Comparison of ENCODE assay signal across 17 mouse cellular contexts in genomic region chr11:69917379-69917948, GRCm38 (mm10). TPM values are rescaled to one million over a fixed set of nuclear protein-coding genes. Genes with fewer than 3 reads are reported as not detected.
DNase-seq lines count a peak whose midpoint lies in the region; ATAC-seq and TF ChIP-seq lines count a peak whose summit lies in the region.
"Had no signal": no experiment of that assay in that cellular context is flagged by ENCODE, and none has a peak within 500 bp of the region (broad histone marks: within the 10 kb centered on the region; RNA-seq: fewer than 3 reads in every experiment).

No protein-coding gene starts in this region.

- WGBS in heart, embryonic 10.5 days: 82% methylated on average over 8 of the region's 8 CpGs
- WGBS in liver, embryonic 15.5 days (ENCODE audit: insufficient replicate concordance): 64% methylated on average over 8 of the region's 8 CpGs

- no peaks in the 10 kb centered on the region for H3K9me3 ChIP-seq in heart, embryonic 10.5 days
- H3K9me3 ChIP-seq in E14TG2a.4 (ENCODE audit: low read length): no peaks in the 10 kb centered on the region
- H3K9me3 ChIP-seq in liver, embryonic 15.5 days (replicated peaks): no peaks in the 10 kb centered on the region
- H3K9me3 ChIP-seq: limb, embryonic 12.5 days had no signal

- H3K9ac ChIP-seq in liver, embryonic 15.5 days: peak overlapping the region; percentile 20; the same call in 1 of the 2 replicates
- H3K9ac ChIP-seq: limb, embryonic 12.5 days; lung, embryonic 14.5 days had no signal

- peak overlapping the region; percentile 90 for H3K4me2 ChIP-seq in liver, embryonic 15.5 days
- H3K4me2 ChIP-seq: limb, embryonic 12.5 days; lung, embryonic 14.5 days had no signal

- no peak overlapping the region for H3K4me3 ChIP-seq in heart, embryonic 10.5 days
- peak overlapping the region; percentile 98; the same call in 1 of the 2 replicates for H3K4me3 ChIP-seq in E14TG2a.4 (replicated peaks; ENCODE audit: low read length)
- peak overlapping the region; percentile 86 for H3K4me3 ChIP-seq in liver, embryonic 15.5 days (replicated peaks)
- H3K4me3 ChIP-seq: limb, embryonic 12.5 days had no signal

- peak; percentile 46 for DNase-seq in cerebellum, adult 9-11 months
- DNase-seq in cerebellum, postnatal 36 days: no peak
- DNase-seq in heart, embryonic 10.5 days (ENCODE audit: low spot score): peak; percentile 59
- no peak for DNase-seq in heart, adult 8-10 months (ENCODE audit: low spot score)
- no peak for DNase-seq in adrenal gland, adult 2 months
- DNase-seq: cerebellum, adult 8-10 months; gastrocnemius, postnatal 14 days; heart, postnatal 4 days; lung, embryonic 14.5 days; lung, postnatal 36 days; thymus, postnatal 25 days had no signal

- H3K27me3 ChIP-seq in heart, embryonic 10.5 days (ENCODE audit: insufficient read depth, poor library complexity, severe bottlenecking): no peaks in the 10 kb centered on the region
- H3K27me3 ChIP-seq in E14TG2a.4 (ENCODE audit: insufficient read depth, low read length): no peaks in the 10 kb centered on the region
- H3K27me3 ChIP-seq in liver, embryonic 15.5 days: no peaks in the 10 kb centered on the region
- H3K27me3 ChIP-seq: limb, embryonic 12.5 days had no signal

- H3K4me1 ChIP-seq in heart, embryonic 10.5 days: peaks cover 59% of the 10 kb centered on the region
- peaks cover 70% of the 10 kb centered on the region for H3K4me1 ChIP-seq in E14TG2a.4 (replicated peaks; ENCODE audit: low read depth, low read length)
- H3K4me1 ChIP-seq in liver, embryonic 15.5 days (replicated peaks): peaks cover 69% of the 10 kb centered on the region

- H3K36me3 ChIP-seq in heart, embryonic 10.5 days: peaks cover 60% of the 10 kb centered on the region
- peaks cover 70% of the 10 kb centered on the region for H3K36me3 ChIP-seq in E14TG2a.4 (ENCODE audit: insufficient read depth, low read length)
- H3K36me3 ChIP-seq in liver, embryonic 15.5 days (replicated peaks): peaks cover 59% of the 10 kb centered on the region

- ATAC-seq in liver, embryonic 15.5 days (ENCODE audit: insufficient read depth): no peak
- ATAC-seq: CD4-positive, CD25-positive, alpha-beta regulatory T cell, adult 4 months; hindbrain, embryonic 16.5 days; intestine, postnatal 0 days had no signal

- TF ChIP-seq CTCF in E14TG2a.4 (conservative IDR thresholded peaks at IDR 0.05; ENCODE audit: low read length): no peak

- no peak overlapping the region for H3K27ac ChIP-seq in heart, embryonic 10.5 days
- peak overlapping the region; percentile 97 for H3K27ac ChIP-seq in liver, embryonic 15.5 days (replicated peaks)
- H3K27ac ChIP-seq: limb, embryonic 12.5 days had no signal

RNA-seq across cellular contexts. Expression of gene Gps2, which starts 3.8 kb away (rescaled TPM):
- polyA plus RNA-seq in heart, embryonic 10.5 days (2016; fragmentation: Nextera tagmentation; extraction: Ambion mirVana): 55.2 and 69.4 TPM in 2 replicates
- total RNA-seq in heart, adult 8-10 months (2022): 10 to 100 TPM; 23.2 to 32.1 (median 27.7) TPM
- 90.6 and 98.4 TPM in 2 replicates for polyA plus RNA-seq in liver, embryonic 15.5 days (2015; fragmentation: Nextera tagmentation; extraction: Ambion mirVana)
- total RNA-seq in adrenal gland, adult 2 months (2021): 10 to 100 TPM; 44.7 to 61.8 TPM
- 130 and 148 TPM in 2 replicates for polyA plus RNA-seq in adrenal gland, adult 2 months (2012; rRNA removed)

RNA-seq across cellular contexts. Expression of gene Eif5a, which starts 4.3 kb away (rescaled TPM):
- polyA plus RNA-seq in heart, embryonic 10.5 days (2016; fragmentation: Nextera tagmentation; extraction: Ambion mirVana): 2,011 and 2,470 TPM in 2 replicates
- total RNA-seq in heart, adult 8-10 months (2022): 100 to 1,000 TPM; 410 to 451 (median 437) TPM
- polyA plus RNA-seq in liver, embryonic 15.5 days (2015; fragmentation: Nextera tagmentation; extraction: Ambion mirVana): 1,245 and 1,257 TPM in 2 replicates
- 100 to 1,000 TPM; 572 to 622 TPM for total RNA-seq in adrenal gland, adult 2 months (2021)
- polyA plus RNA-seq in adrenal gland, adult 2 months (2012; rRNA removed): 180 and 225 TPM in 2 replicates

RNA-seq across cellular contexts. Expression of gene Neurl4, which starts 16.6 kb away (rescaled TPM):
- 8.3 and 12.7 TPM in 2 replicates for polyA plus RNA-seq in heart, embryonic 10.5 days (2016; fragmentation: Nextera tagmentation; extraction: Ambion mirVana)
- total RNA-seq in heart, adult 8-10 months (2022): 10 to 100 TPM; 38.0 to 50.9 (median 43.4) TPM
- 2.7 and 3.1 TPM in 2 replicates for polyA plus RNA-seq in liver, embryonic 15.5 days (2015; fragmentation: Nextera tagmentation; extraction: Ambion mirVana)
- 10 to 100 TPM; 40.6 to 44.2 TPM for total RNA-seq in adrenal gland, adult 2 months (2021)
- 38.6 and 47.6 TPM in 2 replicates for polyA plus RNA-seq in adrenal gland, adult 2 months (2012; rRNA removed)

RNA-seq across cellular contexts. Expression of gene 2810408A11Rik, which starts 16.7 kb away (rescaled TPM):
- polyA plus RNA-seq in heart, embryonic 10.5 days (2016; fragmentation: Nextera tagmentation; extraction: Ambion mirVana): 5.5 and 8.7 TPM in 2 replicates
- under 1 TPM; 0.43 to 0.81 (median 0.60) TPM for total RNA-seq in heart, adult 8-10 months (2022)
- 0.89 and 1.0 TPM in 2 replicates for polyA plus RNA-seq in liver, embryonic 15.5 days (2015; fragmentation: Nextera tagmentation; extraction: Ambion mirVana)
- total RNA-seq in adrenal gland, adult 2 months (2021): under 1 TPM; 0.66 to 0.86 TPM
- polyA plus RNA-seq in adrenal gland, adult 2 months (2012; rRNA removed): 0.18 and 0.74 TPM in 2 replicates

RNA-seq across cellular contexts. Expression of gene Ybx2, which starts 18.1 kb away (rescaled TPM):
- 1.8 and 2.1 TPM in 2 replicates for polyA plus RNA-seq in heart, embryonic 10.5 days (2016; fragmentation: Nextera tagmentation; extraction: Ambion mirVana)
- 10 to 100 TPM; 13.8 to 32.7 (median 24.3) TPM for total RNA-seq in heart, adult 8-10 months (2022)
- polyA plus RNA-seq in liver, embryonic 15.5 days (2015; fragmentation: Nextera tagmentation; extraction: Ambion mirVana): not detected in 2 replicates
- 10 to 100 TPM; 12.9 to 20.0 TPM for total RNA-seq in adrenal gland, adult 2 months (2021)
- polyA plus RNA-seq in adrenal gland, adult 2 months (2012; rRNA removed): 21.8 and 41.4 TPM in 2 replicates
- polyA plus RNA-seq: CD4-positive, CD25-positive, alpha-beta regulatory T cell, adult 4 months had no signal

Comparison
In these comparisons a context has a peak if more than half of its experiments do, and no peak if none do; other contexts are left out.
1. DNase-seq: peak in cerebellum, adult 9-11 months (single experiment) and heart, embryonic 10.5 days (single experiment); none in cerebellum, postnatal 36 days (0 of 2), heart, adult 8-10 months (single experiment) and adrenal gland, adult 2 months (single experiment).